Mouse (Mus musculus): ENCODE measurements around the gene Lifr.

DNA sequence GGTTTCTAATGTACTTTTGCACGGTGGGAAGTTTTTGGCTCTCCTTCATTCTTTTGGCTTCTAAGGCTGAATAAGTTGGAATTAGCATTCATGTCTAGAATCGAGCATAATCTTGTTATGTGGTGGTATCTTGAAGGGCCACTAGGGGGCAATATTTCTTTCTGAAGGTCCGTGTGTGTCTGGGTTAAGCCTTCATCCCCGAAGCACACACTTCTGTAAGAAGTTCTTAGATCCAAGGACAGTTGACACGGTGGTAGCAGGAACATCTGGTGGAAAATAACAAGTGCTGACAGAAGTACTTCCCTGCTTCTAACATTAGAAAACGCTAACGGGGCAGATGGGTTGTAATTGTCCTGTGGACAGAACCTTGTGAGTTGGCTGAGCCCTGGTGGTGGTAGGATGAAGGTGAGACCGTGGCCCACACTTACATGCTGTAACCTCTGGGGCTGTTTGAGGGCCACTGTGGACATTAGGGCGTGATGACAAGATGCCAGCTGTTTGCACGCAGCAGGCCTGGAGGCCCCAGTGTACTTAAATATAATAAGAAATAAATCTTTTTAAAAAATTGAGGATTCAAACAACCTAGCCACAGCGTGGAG is 44.1 kb downstream of the Lifr start:
- no peak for TF ChIP-seq POLR2A (IDR thresholded peaks at IDR 0.05; ENCODE audit: low read depth, low read length)
- no peak; the same call in 1 of the 2 replicates for TF ChIP-seq CTCF (IDR thresholded peaks at IDR 0.05; ENCODE audit: extremely low read depth, insufficient read length, insufficient replicate concordance, low read depth, low read length)
